Mouse (Mus musculus) heart, embryonic 14.5 days (tissue): Measurements from ENCODE around the gene Amz1. TPM values are rescaled to one million over a fixed set of nuclear protein-coding genes. Genes with fewer than 3 reads are reported as not detected.

Experiments
- ATAC-seq: fragments of 200-750 bp; cut with Nextera tagmentation; 2 replicates; pipeline ENCODE4 v1.8.0; 2017; ENCODE audit warnings: low read depth, moderate TSS enrichment; ENCODE audit not compliant: insufficient number of reproducible peaks, insufficient read depth, low FRiP score
- H3K27ac ChIP-seq, 2 experiments: fragments of 200-500 bp in 1 of 2; fragments of 300-500 bp in 1 of 2; sonication (generic) in 1 of 2; replicated peaks in 1 of 2; 2 replicates each; pipeline ENCODE4 v1.5.1; 2012 to 2014; ENCODE audit warnings: low read depth in 2 of 2, low read length in 2 of 2, control low read depth in 1 of 2, mild to moderate bottlenecking in 1 of 2, mixed read lengths in 1 of 2; ENCODE audit not compliant: control insufficient read depth in 1 of 2, insufficient read depth in 1 of 2
- H3K27me3 ChIP-seq: fragments of 300-500 bp; sonication (generic); 2 replicates; pipeline ENCODE4 v1.6.1; 2014; ENCODE audit warnings: mild to moderate bottlenecking, low read length, control low read depth; ENCODE audit not compliant: control insufficient read depth, insufficient read depth
- H3K36me3 ChIP-seq: fragments of 300-500 bp; sonication (generic); 2 replicates; pipeline ENCODE4 v1.6.1; 2014; ENCODE audit warnings: mild to moderate bottlenecking, control low read depth, low read length, mixed read lengths; ENCODE audit not compliant: control insufficient read depth, insufficient read depth
- H3K4me1 ChIP-seq, 2 experiments: fragments of 200-500 bp in 1 of 2; fragments of 300-500 bp in 1 of 2; sonication (generic) in 1 of 2; 2 replicates each; pipeline ENCODE4 v1.6.1; 2012 to 2014; ENCODE audit warnings: low read length in 2 of 2, control low read depth in 1 of 2, mixed read lengths in 1 of 2; ENCODE audit not compliant: control insufficient read depth in 2 of 2, insufficient read depth in 2 of 2
- H3K4me2 ChIP-seq: fragments of 300-500 bp; sonication (generic); 2 replicates; pipeline ENCODE4 v1.6.1; 2014; ENCODE audit warnings: mild to moderate bottlenecking, low read length
- H3K4me3 ChIP-seq, 2 experiments: fragments of 200-500 bp in 1 of 2; fragments of 300-500 bp in 1 of 2; sonication (generic) in 1 of 2; 2 replicates each; pipeline ENCODE4 v1.5.1; 2012 to 2014; ENCODE audit warnings: low read length in 2 of 2, mild to moderate bottlenecking in 2 of 2, control low read depth in 1 of 2, low read depth in 1 of 2, moderate library complexity in 1 of 2; ENCODE audit not compliant: control insufficient read depth in 1 of 2, insufficient read depth in 1 of 2
- H3K9ac ChIP-seq: fragments of 300-500 bp; sonication (generic); 2 replicates; pipeline ENCODE4 v1.6.1; 2014; ENCODE audit warnings: mild to moderate bottlenecking, low read length
- H3K9me3 ChIP-seq: fragments of 300-500 bp; sonication (generic); 2 replicates; pipeline ENCODE4 v1.6.1; 2016; ENCODE audit warnings: low read length, control low read depth; ENCODE audit not compliant: control insufficient read depth
- WGBS: fragments of 180-500 bp; shearing (Covaris S2); extraction: QIAGEN DNeasy Blood & Tissue Kit; methylation state at CpG from one replicate; pipeline ENCODE4 v1.1.7; 2014; 5-methylcytosine and 5-hydroxymethylcytosine counted together
- polyA plus RNA-seq: library from polyadenylated mRNA; unstranded; fragments of >200 nt; fragmentation: Nextera tagmentation; extraction: Ambion mirVana; gene quantifications from 2 replicates; pipeline ENCODE4 v1.2.1, GENCODE M21; 2014

Gene Amz1
- polyA plus RNA-seq, 1 experiment from 2014 or later, result 1.0 TPM

DNA sequence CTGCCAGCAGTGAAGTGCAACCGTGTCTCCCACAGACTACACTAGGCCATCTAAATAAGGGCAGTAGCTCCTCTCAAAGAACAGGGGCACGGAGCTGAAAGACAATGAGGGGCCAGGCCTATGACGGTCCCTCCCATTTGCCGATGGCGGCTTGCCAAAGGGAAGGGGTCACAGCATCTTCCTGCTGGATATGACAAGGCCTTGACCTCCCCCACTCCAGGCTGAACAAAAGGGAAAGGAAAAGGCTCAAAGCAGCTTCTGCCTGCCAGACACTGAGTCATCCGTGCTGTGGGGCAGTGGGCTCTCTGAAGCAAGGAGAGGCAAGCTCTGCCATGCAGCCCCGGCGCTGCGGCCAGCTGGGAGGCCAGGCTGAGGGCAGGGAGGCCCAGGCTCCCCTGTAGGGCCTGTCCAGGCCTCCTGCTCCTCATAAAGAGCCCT lies 43.8 kb downstream of the Amz1 start:
- Histone ChIP-seq H3K27ac (peak overlapping the region; percentile 96 to 98), H3K4me1 (peaks cover 32 to 54% of the 10 kb centered on the region in 2 experiments), H3K4me3 (no peak overlapping the region), H3K4me2 (peak overlapping the region; percentile 16), H3K27me3 (no peaks in the 10 kb centered on the region), H3K9me3 (no peaks in the 10 kb centered on the region), H3K9ac (peak overlapping the region; percentile 55), H3K36me3 (0 out of 2 replicates have a peak, but pooled peaks cover 5% of the 10 kb centered on the region)
- 2% methylated on average over 9 of the region's 9 CpGs for WGBS
- ATAC-seq, result peak; percentile 81

DNA sequence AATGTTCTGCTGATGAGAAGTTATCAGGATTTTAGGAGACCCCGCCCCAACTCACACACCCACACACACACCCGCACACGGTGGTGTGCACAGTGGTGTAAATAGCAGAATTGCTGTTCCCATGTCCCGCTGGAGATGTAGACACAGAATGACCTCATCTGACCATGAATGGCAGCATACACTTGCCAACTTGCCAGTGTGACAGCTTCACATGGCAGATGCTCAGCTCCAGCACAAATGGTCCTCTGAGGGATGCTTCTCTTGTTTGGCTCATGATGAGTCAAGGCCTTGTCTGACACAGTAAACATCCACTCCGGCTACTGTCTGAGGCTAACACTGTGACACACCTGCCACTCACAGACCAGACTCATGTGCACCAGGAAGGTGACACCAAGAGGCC lies 44.4 kb downstream of the Amz1 start:
- 37% methylated on average over 5 of the region's 5 CpGs for WGBS
- H3K27me3 ChIP-seq, result no peaks in the 10 kb centered on the region
- H3K27ac ChIP-seq, result peak overlapping the region; percentile 96 to 98
- no peaks in the 10 kb centered on the region for H3K9me3 ChIP-seq
- peak overlapping the region; percentile 55 for H3K9ac ChIP-seq
- H3K4me1 ChIP-seq, result peaks cover 32 to 54% of the 10 kb centered on the region in 2 experiments
- peak overlapping the region; percentile 16 for H3K4me2 ChIP-seq
- no peak for ATAC-seq
- H3K36me3 ChIP-seq, result peaks cover 3% of the 10 kb centered on the region; the same call in 1 of the 2 replicates
- H3K4me3 ChIP-seq, result no peak overlapping the region

DNA sequence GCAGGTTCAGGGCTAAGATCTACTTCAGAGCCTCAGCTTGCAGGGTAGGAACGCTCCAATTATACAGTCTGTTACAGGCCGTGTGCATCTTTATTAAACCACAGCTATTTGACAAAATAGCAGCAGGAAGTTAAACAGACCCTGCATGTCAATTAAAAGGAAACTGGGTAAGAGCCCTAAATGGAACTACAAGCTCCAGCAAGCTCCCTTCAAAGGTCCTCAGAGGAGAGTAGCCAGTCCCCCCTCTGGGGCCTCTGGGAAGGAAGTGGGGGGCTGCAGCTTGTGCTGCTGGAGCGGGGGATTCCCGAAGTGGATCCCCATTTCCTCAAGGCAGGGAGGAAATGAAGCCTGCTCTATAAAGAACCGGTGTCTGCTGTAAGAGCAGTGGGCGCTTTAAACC lies 47.7 kb downstream of the Amz1 start:
- Histone ChIP-seq H3K4me1 (peaks cover 25 to 54% of the 10 kb centered on the region in 2 experiments), H3K4me2 (no peak overlapping the region), H3K36me3 (peaks cover 16% of the 10 kb centered on the region), H3K27ac (peak overlapping the region; percentile 57 to 74), H3K27me3 (no peaks in the 10 kb centered on the region), H3K9me3 (no peaks in the 10 kb centered on the region), H3K9ac (no peak overlapping the region), H3K4me3 (no peak overlapping the region)
- no peak for ATAC-seq
- 48% methylated on average over 6 of the region's 6 CpGs for WGBS

DNA sequence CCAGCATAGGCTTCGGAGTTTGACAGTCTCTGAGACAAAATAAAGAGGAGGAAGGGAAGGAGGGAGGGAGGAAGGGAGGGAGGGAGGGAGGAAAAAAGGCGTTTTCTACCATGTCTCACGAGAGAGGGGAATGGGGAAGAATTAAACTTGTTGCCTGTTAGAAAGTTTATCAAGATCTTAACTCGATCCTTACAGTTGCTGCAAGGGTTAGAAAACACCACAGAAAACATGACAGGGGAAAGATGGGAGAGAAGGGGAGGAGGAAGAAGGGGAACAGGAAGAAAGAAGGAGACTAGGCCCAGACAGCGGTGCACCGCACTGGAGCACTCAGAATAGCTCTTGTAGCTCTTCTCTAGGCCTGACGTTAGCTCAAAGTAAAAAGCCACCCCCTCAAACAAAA lies 48.2 kb downstream of the Amz1 start:
- Histone ChIP-seq H3K9me3 (no peaks in the 10 kb centered on the region), H3K36me3 (peaks cover 16% of the 10 kb centered on the region), H3K27ac (peak overlapping the region; percentile 57 to 74), H3K9ac (no peak overlapping the region), H3K4me3 (no peak overlapping the region), H3K4me2 (no peak overlapping the region), H3K27me3 (no peaks in the 10 kb centered on the region), H3K4me1 (peaks cover 27 to 54% of the 10 kb centered on the region in 2 experiments)
- 50% methylated on average over 7 of the region's 7 CpGs for WGBS
- ATAC-seq, result no peak

DNA sequence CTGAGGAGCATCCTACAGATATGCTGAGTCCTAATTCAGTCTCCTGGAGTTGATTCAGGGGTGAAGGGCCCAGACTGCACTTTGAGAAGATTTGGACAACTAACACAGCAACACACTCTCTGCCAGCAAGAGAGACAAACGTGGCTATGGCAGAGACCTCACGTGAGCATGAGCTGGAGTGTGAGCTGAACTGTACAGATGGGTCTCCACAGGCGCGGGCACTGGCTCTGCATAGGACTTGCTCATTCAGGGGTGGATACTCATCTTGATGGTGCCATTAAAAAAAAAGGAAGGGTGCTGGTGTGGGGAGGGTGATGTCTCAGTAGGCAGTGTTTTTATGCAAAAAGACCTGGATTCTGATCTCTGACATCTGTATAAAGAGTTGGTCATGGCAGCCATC lies 51.2 kb downstream of the Amz1 start:
- no peak overlapping the region for H3K4me3 ChIP-seq
- H3K4me2 ChIP-seq, result no peak overlapping the region
- H3K9me3 ChIP-seq, result no peaks in the 10 kb centered on the region
- no peak overlapping the region for H3K27ac ChIP-seq
- 88% methylated on average over 4 of the region's 4 CpGs for WGBS
- H3K27me3 ChIP-seq, result no peaks in the 10 kb centered on the region
- peaks cover 7 to 42% of the 10 kb centered on the region in 2 experiments for H3K4me1 ChIP-seq
- H3K9ac ChIP-seq, result no peak overlapping the region
- peaks cover 30% of the 10 kb centered on the region for H3K36me3 ChIP-seq
- ATAC-seq, result no peak

DNA sequence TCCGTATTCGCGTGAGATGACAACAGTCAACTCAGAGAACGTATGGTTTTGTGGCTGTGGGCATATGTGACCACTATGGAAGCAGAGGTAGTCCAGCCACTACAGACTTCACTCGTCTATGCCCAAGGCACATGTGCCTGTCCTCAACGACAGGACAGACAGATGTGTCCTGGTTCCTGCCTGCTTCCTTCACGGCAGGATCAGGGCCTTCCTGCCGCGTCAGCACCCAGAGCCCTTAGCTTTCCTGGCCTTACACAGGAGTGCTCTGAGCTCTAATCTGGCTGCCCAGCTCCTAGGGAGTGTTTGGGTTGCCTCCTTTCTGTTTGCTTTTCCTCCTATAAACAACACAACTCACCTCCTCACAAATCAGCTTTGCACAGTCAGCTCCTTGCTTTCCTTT lies 53.0 kb downstream of the Amz1 start:
- no peak for ATAC-seq
- Histone ChIP-seq H3K9me3 (no peaks in the 10 kb centered on the region), H3K4me2 (no peak overlapping the region), H3K27me3 (no peaks in the 10 kb centered on the region), H3K4me3 (no peak overlapping the region), H3K36me3 (peaks cover 43% of the 10 kb centered on the region), H3K27ac (0 out of 4 replicates have a peak overlapping the region, but pooled peaks of 1 of the 2 experiments have one; percentile 16), H3K9ac (0 out of 2 replicates have a peak overlapping the region, but pooled peaks have one; percentile 1), H3K4me1 (peaks cover 11 to 48% of the 10 kb centered on the region in 2 experiments)
- 56% methylated on average over 9 of the region's 9 CpGs for WGBS

DNA sequence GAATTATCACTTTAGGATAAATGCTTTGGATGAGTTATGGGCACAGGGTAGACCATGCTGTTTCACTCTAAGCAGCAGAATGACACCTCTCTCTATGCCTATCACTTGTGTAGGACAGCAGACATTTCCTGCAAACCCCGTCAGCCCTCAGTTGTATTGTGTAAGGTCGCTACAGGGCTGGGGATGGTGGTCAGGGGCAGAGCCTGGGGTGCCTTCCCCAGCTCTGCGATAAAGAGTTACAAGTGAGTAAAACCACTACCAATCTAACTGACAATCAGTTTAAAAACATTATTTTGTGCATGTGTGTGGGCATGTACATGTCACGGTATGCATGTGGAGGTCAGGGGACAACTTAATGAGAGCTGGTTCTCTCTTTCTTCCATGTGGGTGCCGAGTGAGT lies 57.2 kb downstream of the Amz1 start:
- H3K9me3 ChIP-seq, result no peaks in the 10 kb centered on the region
- no peaks in the 10 kb centered on the region for H3K27me3 ChIP-seq
- H3K4me1 ChIP-seq, result peaks cover 15 to 47% of the 10 kb centered on the region in 2 experiments
- H3K4me2 ChIP-seq, result no peak overlapping the region
- no peak overlapping the region for H3K9ac ChIP-seq
- no peak overlapping the region for H3K4me3 ChIP-seq
- no peak; the same call in 1 of the 2 replicates for ATAC-seq
- 72% methylated on average over 5 of the region's 5 CpGs for WGBS
- 0 out of 4 replicates have a peak overlapping the region, but pooled peaks of 1 of the 2 experiments have one; percentile 28 for H3K27ac ChIP-seq
- peaks cover 65% of the 10 kb centered on the region for H3K36me3 ChIP-seq
